17 mouse cellular contexts compared by ENCODE assay signal in the genomic region with DNA sequence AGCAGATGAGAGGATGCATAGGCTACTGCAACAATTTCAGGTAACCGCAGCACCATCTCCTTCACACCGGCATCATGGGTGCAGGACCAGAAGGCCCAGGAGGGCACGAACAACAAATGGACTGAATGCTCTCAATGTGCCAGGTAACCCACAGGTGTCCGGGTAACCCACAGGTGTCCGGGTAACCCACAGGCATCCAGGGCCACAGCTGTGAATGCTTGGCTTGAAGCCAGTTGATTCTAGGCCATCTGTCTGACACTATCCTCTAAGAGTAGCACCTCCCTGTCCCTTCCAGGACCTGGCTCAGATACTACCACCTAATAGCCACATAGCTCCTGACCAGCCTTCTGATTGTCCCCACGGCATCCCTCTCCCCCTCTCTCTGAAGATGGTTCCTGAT. TPM values are rescaled to one million over a fixed set of nuclear protein-coding genes. Genes with fewer than 3 reads are reported as not detected.
DNase-seq lines count a peak whose midpoint lies in the region; ATAC-seq and TF ChIP-seq lines count a peak whose summit lies in the region.
"Had no signal": no experiment of that assay in that cellular context is flagged by ENCODE, and none has a peak within 500 bp of the region (broad histone marks: within the 10 kb centered on the region; RNA-seq: fewer than 3 reads in every experiment).

No protein-coding gene starts in this region.

- no peaks in the 10 kb centered on the region for H3K4me1 ChIP-seq in thymus, adult 2 months (replicated peaks; ENCODE audit: control insufficient read depth, insufficient read depth, low read length)
- H3K4me1 ChIP-seq: forebrain, embryonic 12.5 days had no signal

- no peaks in the 10 kb centered on the region for H3K79me2 ChIP-seq in myocyte (ENCODE audit: control insufficient read depth, insufficient read depth)

- H3ac ChIP-seq in myocyte (ENCODE audit: control insufficient read depth, insufficient read length) = no peak overlapping the region

- H3K4me2 ChIP-seq in myocyte (ENCODE audit: low read depth) = no peak overlapping the region
- H3K4me2 ChIP-seq: embryonic facial prominence, embryonic 13.5 days; embryonic facial prominence, embryonic 15.5 days; forebrain, embryonic 12.5 days had no signal

- H3K4me3 ChIP-seq in myocyte = no peak overlapping the region
- H3K4me3 ChIP-seq in thymus, adult 2 months (ENCODE audit: control insufficient read depth, insufficient read depth, low read length) = no peak overlapping the region
- H3K4me3 ChIP-seq: embryonic facial prominence, embryonic 13.5 days; embryonic facial prominence, embryonic 15.5 days; erythroblast, embryonic 14.5 days; forebrain, embryonic 10.5 days; forebrain, embryonic 12.5 days had no signal

- no peak for ATAC-seq in cerebellum, adult (ENCODE audit: insufficient number of reproducible peaks, low FRiP score, low TSS enrichment)
- ATAC-seq: forebrain, embryonic 14.5 days; forebrain, embryonic 16.5 days had no signal

- no peak overlapping the region for H3K27ac ChIP-seq in thymus, adult 2 months (ENCODE audit: control insufficient read depth, insufficient read depth, low read length)
- H3K27ac ChIP-seq: embryonic facial prominence, embryonic 13.5 days; embryonic facial prominence, embryonic 15.5 days; forebrain, embryonic 10.5 days; forebrain, embryonic 12.5 days had no signal

- TF ChIP-seq POLR2A in myocyte (IDR thresholded peaks at IDR 0.05; ENCODE audit: insufficient read length, low read depth) = no peak
- no peak for TF ChIP-seq POLR2A in thymus, adult 2 months (IDR thresholded peaks at IDR 0.05; ENCODE audit: control insufficient read depth, extremely low read depth, insufficient read depth, low read length, poor library complexity)

- TF ChIP-seq CTCF in thymus, adult 2 months (IDR thresholded peaks at IDR 0.05; ENCODE audit: borderline replicate concordance, control insufficient read depth, extremely low read depth, insufficient read depth, low read length, poor library complexity) = no peak

- peak; percentile 73 for DNase-seq in cerebellum, adult 9-10 months
- DNase-seq in cerebellum, adult 8-10 months = no peak
- DNase-seq in cerebellum, postnatal 10 days = peak; percentile 56 to 60
- DNase-seq in thymus, adult 2 months = no peak
- DNase-seq: adrenal gland, adult 2 months; adrenal gland, postnatal 10 days; adrenal gland, postnatal 25 days; embryo, embryonic 11 days had no signal

- no peaks in the 10 kb centered on the region for H3K36me3 ChIP-seq in myocyte (ENCODE audit: control insufficient read depth, insufficient read depth)
- no peaks in the 10 kb centered on the region for H3K36me3 ChIP-seq in thymus, adult 2 months (ENCODE audit: control insufficient read depth, insufficient read depth, low read length)
- H3K36me3 ChIP-seq: embryonic facial prominence, embryonic 13.5 days; embryonic facial prominence, embryonic 15.5 days; forebrain, embryonic 10.5 days; forebrain, embryonic 12.5 days had no signal

- H3K27me3 ChIP-seq in myocyte (ENCODE audit: control insufficient read depth, insufficient read depth, insufficient read length) = peaks cover 35% of the 10 kb centered on the region
- H3K27me3 ChIP-seq in thymus, adult 2 months (ENCODE audit: control insufficient read depth, insufficient read depth, low read length) = no peaks in the 10 kb centered on the region
- H3K27me3 ChIP-seq: embryonic facial prominence, embryonic 15.5 days had no signal

- WGBS in thymus, adult 2 months = 76% methylated on average over 6 of the region's 6 CpGs

TF ChIP-seq in myocyte, 11 proteins besides CTCF, POLR2A, EP300 and RAD21:
- peak; percentile 65 for TF ChIP-seq TCF3 (IDR thresholded peaks at IDR 0.05; ENCODE audit: insufficient read length, low read depth)
- TF ChIP-seq TCF12 (IDR thresholded peaks at IDR 0.05; ENCODE audit: insufficient read depth, poor library complexity, severe bottlenecking) = peak; percentile 27
- no peak for TF ChIP-seq MAX (IDR thresholded peaks at IDR 0.05; ENCODE audit: low read depth)
- peak in 2 of 3 experiments; percentile 40 to 91 for TF ChIP-seq MYOG (IDR thresholded peaks at IDR 0.05; ENCODE audit: control insufficient read depth in 1 of 3, insufficient read depth in 1 of 3, insufficient read length in 2 of 3, low read depth in 2 of 3)
- peak in 2 of 3 experiments; percentile 43 to 84 for TF ChIP-seq MYOD1 (IDR thresholded peaks at IDR 0.05; ENCODE audit: control insufficient read depth in 1 of 3, insufficient read length in 2 of 3, low read depth in 2 of 3)
TF ChIP-seq in myocyte: peak in this region for 4.

RNA-seq across cellular contexts. Expression of a gene that starts 20.7 kb away (rescaled TPM):
- polyA plus RNA-seq in myocyte (2012; fragmentation: generic; extraction: Trizol) = 2.4 TPM
- 3.6 and 5.5 TPM in 2 replicates for polyA plus RNA-seq in thymus, adult 2 months (2012; rRNA removed)
- polyA plus RNA-seq: erythroblast, embryonic 14.5 days had no signal

RNA-seq across cellular contexts. Expression of a gene that starts 24.8 kb away (rescaled TPM):
- 40.9 TPM for polyA plus RNA-seq in myocyte (2012; fragmentation: generic; extraction: Trizol)
- polyA plus RNA-seq in thymus, adult 2 months (2012; rRNA removed) = 69.4 and 73.5 TPM in 2 replicates

RNA-seq across cellular contexts. Expression of a gene that starts 28.6 kb away (rescaled TPM):
- polyA plus RNA-seq in myocyte (2012; fragmentation: generic; extraction: Trizol) = 48.6 TPM
- polyA plus RNA-seq in thymus, adult 2 months (2012; rRNA removed) = 440 and 540 TPM in 2 replicates

RNA-seq across cellular contexts. Expression of a gene that starts 50.5 kb away (rescaled TPM):
- 930 TPM for polyA plus RNA-seq in myocyte (2012; fragmentation: generic; extraction: Trizol)
- polyA plus RNA-seq in thymus, adult 2 months (2012; rRNA removed) = 57.3 and 72.5 TPM in 2 replicates

RNA-seq across cellular contexts. Expression of a gene that starts 52.2 kb away (rescaled TPM):
- 23.6 TPM for polyA plus RNA-seq in myocyte (2012; fragmentation: generic; extraction: Trizol)
- 39.9 and 42.5 TPM in 2 replicates for polyA plus RNA-seq in thymus, adult 2 months (2012; rRNA removed)

Comparison
In these comparisons a context has a peak if more than half of its experiments do, and no peak if none do; other contexts are left out.
1. DNase-seq: peak in cerebellum, adult 9-10 months (single experiment) and cerebellum, postnatal 10 days (2 of 2); none in cerebellum, adult 8-10 months (single experiment) and thymus, adult 2 months (single experiment).